Mouse (Mus musculus): ENCODE measurements at regions not wholly inside any gene's neighbourhood (a gene's known extent, or its start where the extent isn't known, plus 50 kb on each side); places are given as distances from the start of the nearest gene placed in this dataset.

DNA sequence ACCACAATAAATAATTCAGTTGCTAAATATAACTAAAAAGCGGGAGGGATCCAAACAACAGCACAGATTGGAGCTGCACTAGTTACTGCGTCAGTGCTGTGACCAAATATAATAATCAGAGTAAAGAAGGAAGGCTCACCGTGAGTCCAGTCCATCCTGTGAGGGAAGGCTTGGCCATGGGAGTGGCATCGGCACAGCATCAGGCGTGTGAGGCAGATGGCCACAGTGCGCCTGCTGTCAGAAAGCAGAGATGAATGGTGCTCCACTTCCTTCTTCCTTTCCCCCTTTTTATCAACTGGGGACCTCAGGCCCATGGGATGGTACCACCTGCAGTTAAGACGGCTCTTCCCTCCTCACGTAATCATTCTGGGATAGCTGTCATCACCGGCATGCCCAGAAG, 103.6 kb upstream of the Ssbp2 start:
- no peak for ATAC-seq (ENCODE audit: insufficient read depth)
- WGBS (ENCODE audit: insufficient replicate concordance): 59% methylated on average over 9 of the region's 9 CpGs
- DNase-seq (ENCODE audit: low read depth in 3 of 3, low spot score in 3 of 3): no peak
- no peak overlapping the region for H3K4me2 ChIP-seq (ENCODE audit: low read depth)
- H3K4me3 ChIP-seq (ENCODE audit: insufficient read depth in 1 of 2, low read depth in 2 of 2, low read length in 2 of 2): no peak overlapping the region
- no peak overlapping the region for H3K9ac ChIP-seq (replicated peaks)
- H3K9me3 ChIP-seq (ENCODE audit: control insufficient read depth, low read length): no peaks in the 10 kb centered on the region
- H3K27ac ChIP-seq: no peak overlapping the region
- H3K27me3 ChIP-seq (ENCODE audit: control insufficient read depth, insufficient read depth, low read length): no peaks in the 10 kb centered on the region
- H3K36me3 ChIP-seq (replicated peaks; ENCODE audit: control insufficient read depth, insufficient read depth, low read depth): no peaks in the 10 kb centered on the region
- no peaks in the 10 kb centered on the region for H3K4me1 ChIP-seq (replicated peaks; ENCODE audit: control insufficient read depth in 2 of 2, insufficient read depth in 2 of 2, low read length in 1 of 2)
- TF ChIP-seq CTCF (IDR thresholded peaks at IDR 0.05; ENCODE audit: low read depth) (no peak), EP300 (IDR thresholded peaks at IDR 0.05; ENCODE audit: low read depth) (no peak)

DNA sequence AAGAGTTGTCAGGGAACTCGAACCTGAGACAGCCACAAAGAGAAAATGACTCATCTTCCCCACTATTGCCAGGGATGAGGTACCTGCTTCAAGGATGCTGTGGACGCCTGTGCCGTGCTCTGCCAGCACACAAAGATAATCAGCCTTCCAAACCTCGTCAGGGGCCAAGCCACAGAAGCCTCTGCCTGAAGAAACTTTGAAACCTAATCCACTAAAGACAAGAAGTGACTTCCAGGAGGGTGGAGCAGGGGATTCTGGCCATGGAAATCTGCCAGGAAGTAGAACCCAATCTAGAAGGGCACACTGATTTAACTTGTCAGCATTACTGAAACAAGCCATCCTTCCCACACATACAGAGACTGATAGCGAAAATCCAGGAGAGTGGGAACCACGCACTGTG, 100.0 kb upstream of the Ssbp2 start:
- no peak overlapping the region for H3K4me3 ChIP-seq (ENCODE audit: insufficient read depth in 1 of 2, low read depth in 2 of 2, low read length in 2 of 2)
- H3K27ac ChIP-seq: no peak overlapping the region
- H3K4me1 ChIP-seq (replicated peaks; ENCODE audit: control insufficient read depth in 2 of 2, insufficient read depth in 2 of 2, low read length in 1 of 2): no peaks in the 10 kb centered on the region
- WGBS (ENCODE audit: insufficient replicate concordance): 59% methylated on average over 6 of the region's 6 CpGs
- ATAC-seq (ENCODE audit: insufficient read depth) (no peak), DNase-seq (ENCODE audit: low read depth in 3 of 3, low spot score in 3 of 3) (no peak)
- no peaks in the 10 kb centered on the region for H3K36me3 ChIP-seq (replicated peaks; ENCODE audit: control insufficient read depth, insufficient read depth, low read depth)
- TF ChIP-seq EP300 (IDR thresholded peaks at IDR 0.05; ENCODE audit: low read depth) (no peak), CTCF (IDR thresholded peaks at IDR 0.05; ENCODE audit: low read depth) (no peak)
- no peaks in the 10 kb centered on the region for H3K27me3 ChIP-seq (ENCODE audit: control insufficient read depth, insufficient read depth, low read length)
- H3K4me2 ChIP-seq (ENCODE audit: low read depth): no peak overlapping the region
- no peak overlapping the region for H3K9ac ChIP-seq (replicated peaks)
- no peaks in the 10 kb centered on the region for H3K9me3 ChIP-seq (ENCODE audit: control insufficient read depth, low read length)

DNA sequence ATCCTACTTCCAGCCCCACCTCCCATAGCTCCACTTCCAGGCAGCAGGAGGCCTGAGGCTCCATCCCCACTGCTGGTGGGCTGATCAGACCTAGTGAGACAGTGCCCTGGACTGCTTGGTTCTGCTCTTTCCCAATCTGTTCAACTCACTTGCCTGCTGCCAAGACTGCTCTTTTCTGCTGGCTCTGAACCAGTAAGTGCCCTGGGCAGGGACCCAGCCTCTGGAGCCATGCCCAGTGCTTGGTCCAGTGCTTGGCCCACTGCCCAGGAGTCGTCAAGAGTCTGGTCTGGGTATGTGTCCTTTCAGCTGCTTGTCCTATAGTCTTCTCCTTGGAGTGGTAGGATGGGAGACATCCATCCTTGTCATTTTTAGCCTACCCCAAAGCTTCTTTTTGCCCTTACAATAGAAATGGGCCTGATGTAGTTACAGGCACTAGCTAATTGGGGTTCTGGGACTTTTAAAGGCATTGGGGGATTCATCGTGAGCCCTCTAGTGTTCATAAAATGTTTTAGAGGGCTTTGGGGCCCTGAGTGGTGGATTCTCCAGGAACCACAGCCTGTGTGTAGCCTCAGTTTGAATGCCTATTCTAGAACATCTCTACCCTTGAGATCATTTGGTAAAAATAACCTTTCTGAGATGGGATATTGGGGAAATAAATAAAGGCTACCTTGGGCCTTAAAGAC, 94.7 kb upstream of the Ssbp2 start:
- Histone ChIP-seq H3K27me3 (ENCODE audit: control insufficient read depth, insufficient read depth, low read length) (no peaks in the 10 kb centered on the region), H3K36me3 (replicated peaks; ENCODE audit: control insufficient read depth, insufficient read depth, low read depth) (no peaks in the 10 kb centered on the region), H3K4me1 (replicated peaks; ENCODE audit: control insufficient read depth in 2 of 2, insufficient read depth in 2 of 2, low read length in 1 of 2) (peaks cover 4 to 8% of the 10 kb centered on the region in 2 experiments; a peak in 3 of 4 replicates), H3K9ac (replicated peaks) (no peak overlapping the region), H3K27ac (no peak overlapping the region), H3K9me3 (ENCODE audit: control insufficient read depth, low read length) (no peaks in the 10 kb centered on the region), H3K4me3 (ENCODE audit: insufficient read depth in 1 of 2, low read depth in 2 of 2, low read length in 2 of 2) (no peak overlapping the region), H3K4me2 (ENCODE audit: low read depth) (no peak overlapping the region)
- DNase-seq (ENCODE audit: low read depth in 3 of 3, low spot score in 3 of 3) (no peak), ATAC-seq (ENCODE audit: insufficient read depth) (no peak)
- TF ChIP-seq EP300 (IDR thresholded peaks at IDR 0.05; ENCODE audit: low read depth): no peak
- WGBS (ENCODE audit: insufficient replicate concordance): 65% methylated on average over 2 of the region's 2 CpGs

DNA sequence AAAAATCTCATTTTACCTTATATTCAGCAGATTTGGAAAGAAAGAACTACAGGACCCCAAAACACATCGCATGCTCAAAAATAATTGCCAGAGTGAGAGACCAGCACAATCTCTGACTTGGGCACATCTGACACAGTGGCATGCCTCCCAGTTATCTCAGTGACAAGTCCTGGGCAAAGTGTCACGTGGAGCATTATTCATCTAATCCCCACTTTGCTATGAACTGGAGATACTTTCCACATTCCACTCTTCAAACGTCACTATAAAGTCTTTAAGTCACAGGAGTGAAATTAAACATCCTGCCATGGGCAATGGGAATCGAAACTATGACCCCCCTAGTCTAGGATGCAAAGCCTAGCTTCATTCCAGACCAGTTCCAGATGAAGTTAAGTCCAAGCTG, 93.5 kb upstream of the Ssbp2 start:
- ATAC-seq (ENCODE audit: insufficient read depth): no peak
- no peak overlapping the region for H3K9ac ChIP-seq (replicated peaks)
- no peak for DNase-seq (ENCODE audit: low read depth in 3 of 3, low spot score in 3 of 3)
- WGBS (ENCODE audit: insufficient replicate concordance): 54% methylated on average over 4 of the region's 4 CpGs
- no peak for TF ChIP-seq CTCF (IDR thresholded peaks at IDR 0.05; ENCODE audit: low read depth)
- TF ChIP-seq EP300 (IDR thresholded peaks at IDR 0.05; ENCODE audit: low read depth): no peak
- no peak overlapping the region for H3K4me2 ChIP-seq (ENCODE audit: low read depth)
- H3K4me3 ChIP-seq (ENCODE audit: insufficient read depth in 1 of 2, low read depth in 2 of 2, low read length in 2 of 2): no peak overlapping the region
- H3K4me1 ChIP-seq (replicated peaks; ENCODE audit: control insufficient read depth in 2 of 2, insufficient read depth in 2 of 2, low read length in 1 of 2): peaks cover 7 to 13% of the 10 kb centered on the region in 2 experiments
- H3K9me3 ChIP-seq (ENCODE audit: control insufficient read depth, low read length): no peaks in the 10 kb centered on the region
- no peaks in the 10 kb centered on the region for H3K36me3 ChIP-seq (replicated peaks; ENCODE audit: control insufficient read depth, insufficient read depth, low read depth)
- H3K27me3 ChIP-seq (ENCODE audit: control insufficient read depth, insufficient read depth, low read length): no peaks in the 10 kb centered on the region
- no peak overlapping the region for H3K27ac ChIP-seq

DNA sequence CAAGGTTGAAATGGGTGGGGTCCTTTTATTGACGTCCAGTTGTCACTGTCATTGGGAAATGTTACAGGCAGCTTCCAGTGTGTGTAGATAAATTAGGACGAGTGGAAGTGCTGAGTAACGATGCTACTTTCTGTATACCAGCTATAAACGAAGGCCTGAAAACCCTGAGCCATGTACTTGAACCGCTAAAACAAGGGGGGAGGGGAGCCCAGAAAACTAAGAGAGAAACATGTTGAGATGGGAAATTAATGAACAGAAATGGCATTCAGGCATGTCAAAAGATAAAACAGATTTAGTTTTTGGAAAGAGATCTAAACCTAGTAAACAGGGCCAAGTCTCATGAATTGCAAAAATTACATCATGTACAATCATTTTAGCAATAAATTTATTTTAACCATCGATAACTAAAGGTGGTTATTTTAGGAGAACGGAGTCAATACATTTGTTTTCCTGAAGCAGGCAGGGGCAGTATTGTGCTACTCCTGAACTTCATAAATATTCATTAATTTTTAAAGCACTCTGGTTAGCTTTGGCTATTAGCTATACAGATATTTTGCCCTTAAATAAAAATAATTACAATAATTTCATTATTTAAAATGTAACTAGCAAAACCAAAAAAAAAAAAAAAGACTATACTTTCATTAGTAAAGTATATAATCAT, 92.1 kb upstream of the Ssbp2 start:
- TF ChIP-seq CTCF (IDR thresholded peaks at IDR 0.05; ENCODE audit: low read depth) (no peak), EP300 (IDR thresholded peaks at IDR 0.05; ENCODE audit: low read depth) (no peak)
- H3K4me3 ChIP-seq (ENCODE audit: insufficient read depth in 1 of 2, low read depth in 2 of 2, low read length in 2 of 2): no peak overlapping the region
- 38% methylated on average over 7 of the region's 7 CpGs for WGBS (ENCODE audit: insufficient replicate concordance)
- H3K36me3 ChIP-seq (replicated peaks; ENCODE audit: control insufficient read depth, insufficient read depth, low read depth): no peaks in the 10 kb centered on the region
- no peak overlapping the region for H3K4me2 ChIP-seq (ENCODE audit: low read depth)
- peaks cover 16 to 26% of the 10 kb centered on the region in 2 experiments for H3K4me1 ChIP-seq (replicated peaks; ENCODE audit: control insufficient read depth in 2 of 2, insufficient read depth in 2 of 2, low read length in 1 of 2)
- H3K9me3 ChIP-seq (ENCODE audit: control insufficient read depth, low read length): no peaks in the 10 kb centered on the region
- ATAC-seq (ENCODE audit: insufficient read depth) (no peak), DNase-seq (ENCODE audit: low read depth in 3 of 3, low spot score in 3 of 3) (no peak)
- no peak overlapping the region for H3K9ac ChIP-seq (replicated peaks)
- H3K27ac ChIP-seq: no peak overlapping the region
- no peaks in the 10 kb centered on the region for H3K27me3 ChIP-seq (ENCODE audit: control insufficient read depth, insufficient read depth, low read length)

Data from liver, embryonic 14.5 days (tissue).